Mouse (Mus musculus) retina, postnatal 1 day (tissue): ENCODE data around the gene Mfsd4b4.
"Not testable (repeated sequence)": the region's sequence is repeated elsewhere in the genome, so short reads cannot be mapped to it uniquely, and the experiment has no call there.

Source experiments
- DNase-seq: peaks from one replicate; pipeline ENCODE4 v3.0.0-alpha.2; 2012

The Mfsd4b4 gene

GRCm38 (mm10) chr10:39898874-39899371 is at the start of gene Mfsd4b4:
Gene Mfsd4b4 (minus strand): TSS chr10:39899238.
- DNase-seq = peak; percentile 93

DNA sequence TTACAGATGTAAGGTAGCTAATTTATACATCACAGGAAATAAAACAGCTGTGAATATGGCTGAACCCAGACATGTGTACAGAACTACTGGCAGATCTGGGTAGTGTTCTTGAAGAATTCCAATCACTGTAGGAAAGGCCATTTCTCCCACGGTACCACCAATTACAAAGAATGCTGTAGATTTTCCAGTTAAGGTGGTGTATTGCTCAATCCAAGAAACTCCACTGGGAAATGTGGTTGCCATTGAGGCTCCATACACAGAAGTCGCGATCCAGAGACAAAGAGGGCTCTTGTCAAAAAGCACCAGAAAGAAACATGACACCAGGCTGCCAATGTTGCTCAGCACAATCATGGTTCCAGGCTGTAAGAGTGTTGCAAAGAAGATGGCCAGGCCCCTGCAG is 48.2 kb upstream of the Mfsd4b4 start:
- DNase-seq = not testable (repeated sequence)

GRCm38 (mm10) chr10:39936553-39936952 is 37.5 kb upstream of the Mfsd4b4 start:
- no peak for DNase-seq

DNA sequence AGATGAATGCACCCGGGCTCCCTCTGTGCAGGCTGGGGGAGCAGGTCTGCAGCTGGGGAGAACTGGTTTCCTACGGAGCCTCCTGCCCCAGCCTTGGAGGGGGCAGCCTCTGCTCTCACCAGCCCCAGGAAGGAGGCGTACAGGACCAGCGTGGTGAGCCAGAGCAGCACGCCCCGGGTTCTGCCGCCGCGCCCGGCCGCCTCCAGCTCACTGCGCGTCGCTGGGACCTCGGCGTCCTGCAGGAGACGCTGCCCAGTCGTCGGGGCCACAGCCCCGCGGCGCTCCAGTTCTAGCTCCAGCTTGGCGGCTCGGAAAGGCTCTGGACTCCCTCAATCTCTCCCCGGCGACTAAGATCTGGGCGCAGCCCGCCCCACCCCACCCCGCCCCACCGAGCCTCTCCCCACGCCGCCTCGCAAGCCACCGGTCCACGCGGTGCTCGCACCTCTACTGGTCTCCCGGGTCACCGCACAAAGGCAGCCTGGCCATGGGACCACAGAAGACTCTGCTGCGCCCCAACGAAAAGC is 27.6 kb upstream of the Mfsd4b4 start, which contains the start of gene Mfsd4b2:
Gene Mfsd4b2 (minus strand): TSS at position 308 of the 524 bp plus-strand sequence.
- DNase-seq = peak; percentile 60

DNA sequence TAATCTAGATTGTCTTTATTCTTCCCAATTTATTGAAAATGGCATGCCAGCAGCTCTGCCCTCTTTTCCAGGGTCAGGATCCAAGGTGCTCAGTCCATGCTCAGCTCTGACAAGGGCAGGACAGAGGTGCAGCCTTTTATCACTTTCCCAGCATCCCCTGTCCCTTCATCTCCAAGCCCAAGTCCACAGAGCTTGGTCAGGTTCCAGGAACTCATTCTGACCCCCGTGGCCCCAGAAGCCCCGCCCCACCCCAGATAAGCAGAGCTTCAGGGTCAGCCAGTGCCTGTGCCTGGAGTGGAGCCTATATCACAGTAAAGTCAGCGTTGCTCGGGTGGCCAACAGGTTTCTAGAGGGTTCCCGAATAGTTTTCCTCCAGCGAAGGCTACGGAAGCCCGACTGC is 25.5 kb upstream of the Mfsd4b4 start:
- DNase-seq = not testable (repeated sequence)

DNA sequence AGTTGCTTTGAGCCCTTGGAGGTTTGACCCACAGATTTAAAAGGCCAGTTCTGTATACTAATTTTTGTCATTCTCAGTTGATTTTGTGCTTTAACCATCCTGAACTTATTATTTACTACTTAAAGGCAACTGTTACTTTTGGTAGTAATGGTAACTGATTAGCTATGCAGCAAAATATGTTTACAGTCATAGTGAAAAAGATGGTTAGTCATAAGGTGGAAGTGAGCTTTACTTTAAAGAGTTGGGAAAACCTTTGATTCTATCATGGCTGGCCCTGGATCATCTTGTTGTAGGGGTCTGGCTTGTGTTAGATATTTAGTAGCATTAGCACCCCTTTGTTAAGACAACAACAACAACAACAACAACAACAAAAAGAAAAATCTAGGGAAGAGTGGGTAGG is 13.6 kb upstream of the Mfsd4b4 start:
- DNase-seq = no peak

GRCm38 (mm10) chr10:39908768-39909441 is 9.9 kb upstream of the Mfsd4b4 start:
- DNase-seq = no peak

- DNase-seq = peak; percentile 58
These were observed 8.0 kb upstream of the Mfsd4b4 start for GRCm38 (mm10) chr10:39906799-39907658.

DNA sequence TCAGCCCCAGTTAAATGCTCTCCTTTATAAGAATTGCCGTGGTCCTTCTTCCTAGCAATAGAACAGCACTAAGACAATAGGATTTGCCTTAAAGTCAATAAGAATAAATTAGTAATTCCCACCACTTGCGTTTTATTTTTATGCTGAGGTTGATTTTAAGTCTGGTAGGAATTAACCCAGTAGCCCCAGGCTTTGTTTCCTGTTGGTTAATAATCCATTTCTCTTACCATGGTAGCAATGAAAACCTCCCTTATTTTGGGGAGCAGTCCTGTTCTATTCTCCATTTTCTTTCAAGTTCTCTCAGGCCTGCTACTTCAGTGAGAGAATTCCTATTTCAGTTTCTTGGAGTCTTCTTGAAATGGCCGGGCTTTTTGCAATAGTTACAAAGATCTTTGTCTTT is 5.2 kb upstream of the Mfsd4b4 start:
- no peak for DNase-seq

DNA sequence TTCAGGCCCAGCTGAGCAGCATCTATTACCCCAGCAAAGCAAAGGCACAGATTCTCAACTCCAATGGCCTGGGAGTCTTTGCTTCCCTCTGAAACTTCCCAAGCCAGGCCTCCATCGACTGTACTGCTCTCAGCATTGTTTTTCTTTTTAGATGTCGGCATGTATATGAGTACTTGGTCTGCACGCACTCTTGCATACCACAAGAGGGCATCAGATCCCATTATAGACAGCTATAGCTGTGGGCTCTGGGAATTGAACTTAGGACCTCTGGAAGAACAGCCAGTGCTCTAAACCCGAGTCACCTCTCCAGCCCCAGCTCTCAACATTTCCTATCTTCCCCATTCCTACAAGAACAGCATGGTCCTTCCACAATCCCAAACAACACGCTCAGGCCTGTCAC is 2.5 kb downstream of the Mfsd4b4 start:
- no peak for DNase-seq

GRCm38 (mm10) chr10:39893702-39894697 is 5.0 kb downstream of the Mfsd4b4 start:
- no peak for DNase-seq

- DNase-seq = no peak
These were observed 10.4 kb downstream of the Mfsd4b4 start for GRCm38 (mm10) chr10:39888621-39889020.

DNA sequence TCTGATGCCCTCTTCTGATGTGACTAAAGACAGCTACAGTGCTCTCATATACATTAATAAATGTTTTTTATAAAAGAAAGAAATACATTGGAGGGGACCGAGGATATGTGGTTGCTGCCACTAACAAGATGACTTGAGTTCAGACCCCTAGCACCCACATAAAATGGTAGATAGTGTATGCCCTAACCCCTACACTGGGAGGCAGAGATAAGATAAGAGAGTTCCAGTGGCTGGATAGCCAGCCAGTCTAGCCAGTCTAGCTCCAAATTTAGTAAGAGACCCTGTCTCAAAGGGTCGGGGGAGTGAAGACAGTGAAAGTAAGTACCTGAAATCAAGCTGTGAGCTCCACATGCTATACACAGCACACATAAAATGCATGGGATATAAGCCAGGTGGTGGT is 33.5 kb downstream of the Mfsd4b4 start:
- no peak for DNase-seq

- DNase-seq = no peak
These were observed 56.4 kb downstream of the Mfsd4b4 start for GRCm38 (mm10) chr10:39842621-39843020.
